Comparison of ENCODE assay signal across 14 mouse cellular contexts in the genomic region with DNA sequence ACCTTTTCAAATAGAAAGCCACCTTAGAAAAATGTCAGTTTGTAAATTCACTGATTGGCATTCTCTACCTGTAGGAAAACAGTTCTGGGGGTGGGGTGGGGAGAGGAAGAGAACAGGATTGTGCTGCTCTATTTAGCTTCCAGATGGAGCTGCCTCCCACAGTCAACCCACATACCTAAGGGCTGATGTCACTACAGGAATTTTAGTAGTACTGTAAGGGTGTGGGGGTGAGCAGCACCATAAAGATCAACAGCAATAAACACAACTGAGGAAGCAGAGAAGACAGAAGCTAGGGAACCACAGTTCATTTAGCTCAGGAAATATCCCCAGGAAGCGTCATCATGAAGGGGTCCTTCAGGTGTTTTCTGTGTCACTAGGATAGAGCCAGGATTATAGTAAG.
DNase-seq lines count a peak whose midpoint lies in the region; ATAC-seq and TF ChIP-seq lines count a peak whose summit lies in the region.
"Had no signal": no experiment of that assay in that cellular context is flagged by ENCODE, and none has a peak within 500 bp of the region (broad histone marks: within the 10 kb centered on the region; RNA-seq: fewer than 3 reads in every experiment).

No protein-coding gene starts in this region.

- WGBS in heart, embryonic 16.5 days = 52% methylated on average over 1 of the region's 1 CpGs
- WGBS in lung, embryonic 14.5 days = 68% methylated on average over 1 of the region's 1 CpGs

- DNase-seq in heart, adult 8-10 months (ENCODE audit: low spot score) = no peak
- peak; percentile 15 for DNase-seq in lung, embryonic 14.5 days
- no peak for DNase-seq in lung, postnatal 25 days (ENCODE audit: low spot score)
- DNase-seq in ZHBTc4 (ENCODE audit: low read depth, low spot score) = peak; percentile 23
- DNase-seq in adrenal gland, adult 8-10 months = no peak
- DNase-seq: adrenal gland, postnatal 36 days; cerebellum, adult 9-10 months; gastrocnemius, postnatal 14 days; lung, adult 2 months; spleen, adult 18-20 months had no signal

- no peaks in the 10 kb centered on the region for H3K9me3 ChIP-seq in heart, embryonic 16.5 days (replicated peaks; ENCODE audit: control insufficient read depth, low read length)
- no peaks in the 10 kb centered on the region for H3K9me3 ChIP-seq in lung, embryonic 14.5 days (ENCODE audit: low read depth, low read length)
- H3K9me3 ChIP-seq: midbrain, embryonic 10.5 days; neural tube, embryonic 12.5 days had no signal

- H3K4me1 ChIP-seq in heart, embryonic 16.5 days (ENCODE audit: control insufficient read depth, insufficient read depth, low read length) = peaks cover 12% of the 10 kb centered on the region
- H3K4me1 ChIP-seq in lung, embryonic 14.5 days (ENCODE audit: insufficient read depth) = peaks cover 4% of the 10 kb centered on the region; the same call in 1 of the 2 replicates
- H3K4me1 ChIP-seq: midbrain, embryonic 10.5 days; neural tube, embryonic 12.5 days had no signal

- TF ChIP-seq POLR2A in myocyte (IDR thresholded peaks at IDR 0.05; ENCODE audit: insufficient read length, low read depth) = no peak

- H3K27ac ChIP-seq in heart, embryonic 16.5 days (ENCODE audit: low read length) = peak overlapping the region; percentile 45
- no peak overlapping the region for H3K27ac ChIP-seq in lung, embryonic 14.5 days (ENCODE audit: low read depth)
- H3K27ac ChIP-seq: midbrain, embryonic 10.5 days; neural tube, embryonic 12.5 days had no signal

- H3K27me3 ChIP-seq in heart, embryonic 16.5 days (ENCODE audit: control insufficient read depth, insufficient read depth, low read length) = no peaks in the 10 kb centered on the region
- no peaks in the 10 kb centered on the region for H3K27me3 ChIP-seq in lung, embryonic 14.5 days (ENCODE audit: insufficient read depth, low read length)
- no peaks in the 10 kb centered on the region for H3K27me3 ChIP-seq in myocyte (ENCODE audit: control insufficient read depth, insufficient read depth, insufficient read length)
- H3K27me3 ChIP-seq: neural tube, embryonic 12.5 days had no signal

- no peak overlapping the region for H3K4me3 ChIP-seq in heart, embryonic 16.5 days (ENCODE audit: low read length)
- no peak overlapping the region for H3K4me3 ChIP-seq in lung, embryonic 14.5 days (ENCODE audit: low read depth, low read length)
- no peak overlapping the region for H3K4me3 ChIP-seq in myocyte
- H3K4me3 ChIP-seq: midbrain, embryonic 10.5 days; neural tube, embryonic 12.5 days had no signal

- TF ChIP-seq CTCF in lung, embryonic 14.5 days (IDR thresholded peaks at IDR 0.05; ENCODE audit: low read depth) = no peak

- no peak overlapping the region for H3K9ac ChIP-seq in heart, embryonic 16.5 days (ENCODE audit: low read length)
- H3K9ac ChIP-seq in lung, embryonic 14.5 days = no peak overlapping the region
- H3K9ac ChIP-seq: neural tube, embryonic 12.5 days had no signal

- ATAC-seq in heart, embryonic 16.5 days (replicated peaks; ENCODE audit: extremely low read depth, insufficient read depth, low FRiP score) = peak; percentile 92
- no peak for ATAC-seq in lung, embryonic 14.5 days (ENCODE audit: insufficient read depth)

- H3ac ChIP-seq in myocyte (ENCODE audit: control insufficient read depth, insufficient read length) = no peak overlapping the region

- H3K79me2 ChIP-seq in myocyte (ENCODE audit: control insufficient read depth, insufficient read depth) = no peaks in the 10 kb centered on the region

- no peaks in the 10 kb centered on the region for H3K36me3 ChIP-seq in heart, embryonic 16.5 days (ENCODE audit: control insufficient read depth, insufficient read depth)
- H3K36me3 ChIP-seq in lung, embryonic 14.5 days (ENCODE audit: insufficient read depth) = no peaks in the 10 kb centered on the region
- peaks cover 3% of the 10 kb centered on the region for H3K36me3 ChIP-seq in myocyte (ENCODE audit: control insufficient read depth, insufficient read depth)
- H3K36me3 ChIP-seq: midbrain, embryonic 10.5 days; neural tube, embryonic 12.5 days had no signal

- no peak overlapping the region for H3K4me2 ChIP-seq in heart, embryonic 16.5 days (ENCODE audit: low read depth, low read length)
- H3K4me2 ChIP-seq in lung, embryonic 14.5 days = no peak overlapping the region
- peak overlapping the region; percentile 2 for H3K4me2 ChIP-seq in myocyte (ENCODE audit: low read depth)
- H3K4me2 ChIP-seq: neural tube, embryonic 12.5 days had no signal

TF ChIP-seq in myocyte, 11 proteins besides CTCF, POLR2A, EP300 and RAD21:
- TF ChIP-seq CEBPB (IDR thresholded peaks at IDR 0.05; ENCODE audit: insufficient read depth, poor library complexity, severe bottlenecking) = no peak
- TF ChIP-seq TCF3 (IDR thresholded peaks at IDR 0.05; ENCODE audit: insufficient read length, low read depth) = no peak
- no peak for TF ChIP-seq MYOG (IDR thresholded peaks at IDR 0.05; ENCODE audit: control insufficient read depth in 1 of 3, insufficient read depth in 1 of 3, insufficient read length in 2 of 3, low read depth in 2 of 3)
- no peak for TF ChIP-seq E2F4 (IDR thresholded peaks at IDR 0.05; ENCODE audit: insufficient read depth)
- TF ChIP-seq TCF12 (IDR thresholded peaks at IDR 0.05; ENCODE audit: insufficient read depth, poor library complexity, severe bottlenecking) = no peak
- no peak for TF ChIP-seq SRF (IDR thresholded peaks at IDR 0.05; ENCODE audit: control insufficient read depth, insufficient read length, low read depth)
- no peak for TF ChIP-seq MYOD1 (IDR thresholded peaks at IDR 0.05; ENCODE audit: control insufficient read depth in 1 of 3, insufficient read length in 2 of 3, low read depth in 2 of 3)
- no peak for TF ChIP-seq USF1 (IDR thresholded peaks at IDR 0.05; ENCODE audit: low read depth)
- TF ChIP-seq POLR2AphosphoS2 (IDR thresholded peaks at IDR 0.05; ENCODE audit: insufficient read length, low read depth) = no peak
- TF ChIP-seq REST (IDR thresholded peaks at IDR 0.05; ENCODE audit: insufficient read depth, insufficient read length) = no peak
- no peak for TF ChIP-seq MAX (IDR thresholded peaks at IDR 0.05; ENCODE audit: low read depth)

Comparison
In these comparisons a context has a peak if more than half of its experiments do, and no peak if none do; other contexts are left out.
1. DNase-seq: peak in lung, embryonic 14.5 days (single experiment) and ZHBTc4 (single experiment); none in heart, adult 8-10 months (single experiment), lung, postnatal 25 days (single experiment) and adrenal gland, adult 8-10 months (single experiment).